Mouse (Mus musculus) stomach, embryonic 14.5 days (tissue): ENCODE data around the gene Nat8f4. TPM values are rescaled to one million over a fixed set of nuclear protein-coding genes. Genes with fewer than 3 reads are reported as not detected.

Source experiments
- ATAC-seq: fragments of 200-750 bp; cut with Nextera tagmentation; 2 replicates; pipeline ENCODE4 v1.8.0; 2017; ENCODE audit warnings: low read depth, moderate TSS enrichment; ENCODE audit not compliant: insufficient number of reproducible peaks, insufficient read depth, low FRiP score
- H3K27ac ChIP-seq: fragments of 300-500 bp; sonication (generic); 2 replicates; pipeline ENCODE4 v1.5.1; 2014; ENCODE audit warnings: mild to moderate bottlenecking, low read length, moderate library complexity, mixed read lengths
- H3K27me3 ChIP-seq: fragments of 300-500 bp; sonication (generic); 2 replicates; pipeline ENCODE4 v1.6.1; 2014; ENCODE audit warnings: low read length, control low read depth, mixed read lengths; ENCODE audit not compliant: control insufficient read depth, insufficient read depth
- H3K36me3 ChIP-seq: fragments of 300-500 bp; sonication (generic); 2 replicates; pipeline ENCODE4 v1.6.1; 2014; ENCODE audit warnings: mild to moderate bottlenecking, control low read depth, low read length, moderate library complexity, mixed read lengths; ENCODE audit not compliant: control insufficient read depth, insufficient read depth
- H3K4me1 ChIP-seq: fragments of 300-500 bp; sonication (generic); 2 replicates; pipeline ENCODE4 v1.6.1; 2014; ENCODE audit warnings: low read length, control low read depth, mixed read lengths; ENCODE audit not compliant: control insufficient read depth, insufficient read depth
- H3K4me2 ChIP-seq: fragments of 300-500 bp; sonication (generic); replicated peaks from 2 replicates; pipeline ENCODE4 v1.6.1; 2014; ENCODE audit warnings: low read depth, low read length, control low read depth
- H3K4me3 ChIP-seq: fragments of 300-500 bp; sonication (generic); 2 replicates; pipeline ENCODE4 v1.5.1; 2014; ENCODE audit warnings: low read depth, low read length, control low read depth
- H3K9ac ChIP-seq: fragments of 300-500 bp; sonication (generic); replicated peaks from 2 replicates; pipeline ENCODE4 v1.6.1; 2014; ENCODE audit warnings: low read depth, mild to moderate bottlenecking, control low read depth, low read length, moderate library complexity, mixed read lengths
- H3K9me3 ChIP-seq: fragments of 300-500 bp; sonication (generic); 2 replicates; pipeline ENCODE4 v1.6.1; 2016; ENCODE audit warnings: low read depth, low read length, control low read depth; ENCODE audit not compliant: control insufficient read depth
- WGBS: fragments of 180-500 bp; shearing (Covaris S2); extraction: QIAGEN DNeasy Blood & Tissue Kit; methylation state at CpG from one replicate; pipeline ENCODE4 v1.1.7; 2014; 5-methylcytosine and 5-hydroxymethylcytosine counted together
- polyA plus RNA-seq: library from polyadenylated mRNA; unstranded; fragments of >200 nt; fragmentation: Nextera tagmentation; extraction: Ambion mirVana; gene quantifications from 2 replicates; pipeline ENCODE4 v1.2.1, GENCODE M21; 2014

Nat8f4 gene
- polyA plus RNA-seq, 1 experiment from 2014 or later = 6.4 TPM

- H3K36me3 ChIP-seq = no peaks in the 10 kb centered on the region
- H3K4me2 ChIP-seq = no peak overlapping the region
- 83% methylated on average over 2 of the region's 2 CpGs for WGBS
- H3K27me3 ChIP-seq = no peaks in the 10 kb centered on the region
- H3K9ac ChIP-seq = no peak overlapping the region
- H3K4me1 ChIP-seq = no peaks in the 10 kb centered on the region
- H3K9me3 ChIP-seq = no peaks in the 10 kb centered on the region
- no peak for ATAC-seq
- H3K4me3 ChIP-seq = no peak overlapping the region
- no peak overlapping the region for H3K27ac ChIP-seq
Observed at GRCm38 (mm10) chr6:85863136-85863535, 41.5 kb downstream of the Nat8f4 start.

GRCm38 (mm10) chr6:85862565-85862964, 42.1 kb downstream of the Nat8f4 start:
- Histone ChIP-seq H3K4me1 (no peaks in the 10 kb centered on the region), H3K4me3 (no peak overlapping the region), H3K36me3 (no peaks in the 10 kb centered on the region), H3K27me3 (no peaks in the 10 kb centered on the region), H3K9ac (no peak overlapping the region), H3K27ac (no peak overlapping the region), H3K4me2 (no peak overlapping the region), H3K9me3 (no peaks in the 10 kb centered on the region)
- 78% methylated on average over 3 of the region's 3 CpGs for WGBS
- ATAC-seq = no peak

GRCm38 (mm10) chr6:85861247-85861646, 43.4 kb downstream of the Nat8f4 start:
- Histone ChIP-seq H3K4me1 (no peaks in the 10 kb centered on the region), H3K27me3 (no peaks in the 10 kb centered on the region), H3K4me2 (no peak overlapping the region), H3K9ac (no peak overlapping the region), H3K9me3 (no peaks in the 10 kb centered on the region), H3K27ac (no peak overlapping the region), H3K4me3 (no peak overlapping the region), H3K36me3 (no peaks in the 10 kb centered on the region)
- WGBS = 90% methylated on average over 3 of the region's 3 CpGs
- ATAC-seq = no peak

- 86% methylated on average over 1 of the region's 1 CpGs for WGBS
- no peaks in the 10 kb centered on the region for H3K4me1 ChIP-seq
- H3K27ac ChIP-seq = no peak overlapping the region
- no peak overlapping the region for H3K4me2 ChIP-seq
- H3K9me3 ChIP-seq = no peaks in the 10 kb centered on the region
- H3K9ac ChIP-seq = no peak overlapping the region
- no peak for ATAC-seq
- H3K4me3 ChIP-seq = no peak overlapping the region
- H3K36me3 ChIP-seq = no peaks in the 10 kb centered on the region
- H3K27me3 ChIP-seq = no peaks in the 10 kb centered on the region
Observed at GRCm38 (mm10) chr6:85856194-85856678, 48.4 kb downstream of the Nat8f4 start.

GRCm38 (mm10) chr6:85853481-85853880, 51.2 kb downstream of the Nat8f4 start:
- H3K27ac ChIP-seq = no peak overlapping the region
- 83% methylated on average over 3 of the region's 3 CpGs for WGBS
- no peak overlapping the region for H3K4me2 ChIP-seq
- H3K4me3 ChIP-seq = no peak overlapping the region
- H3K27me3 ChIP-seq = no peaks in the 10 kb centered on the region
- H3K36me3 ChIP-seq = no peaks in the 10 kb centered on the region
- no peak for ATAC-seq
- no peaks in the 10 kb centered on the region for H3K9me3 ChIP-seq
- no peaks in the 10 kb centered on the region for H3K4me1 ChIP-seq
- no peak overlapping the region for H3K9ac ChIP-seq

GRCm38 (mm10) chr6:85851062-85851773, 53.5 kb downstream of the Nat8f4 start:
- Histone ChIP-seq H3K4me1 (no peaks in the 10 kb centered on the region), H3K4me2 (no peak overlapping the region), H3K4me3 (no peak overlapping the region), H3K36me3 (no peaks in the 10 kb centered on the region), H3K9me3 (no peaks in the 10 kb centered on the region), H3K9ac (no peak overlapping the region), H3K27me3 (no peaks in the 10 kb centered on the region), H3K27ac (no peak overlapping the region)
- no peak for ATAC-seq
- 81% methylated on average over 7 of the region's 7 CpGs for WGBS

- 39% methylated on average over 2 of the region's 2 CpGs for WGBS
- no peak overlapping the region for H3K4me2 ChIP-seq
- no peaks in the 10 kb centered on the region for H3K27me3 ChIP-seq
- no peak overlapping the region for H3K27ac ChIP-seq
- no peak overlapping the region for H3K9ac ChIP-seq
- H3K4me3 ChIP-seq = no peak overlapping the region
- H3K4me1 ChIP-seq = no peaks in the 10 kb centered on the region
- no peaks in the 10 kb centered on the region for H3K9me3 ChIP-seq
- H3K36me3 ChIP-seq = no peaks in the 10 kb centered on the region
- no peak for ATAC-seq
Observed at GRCm38 (mm10) chr6:85849240-85849639, 55.4 kb downstream of the Nat8f4 start.
